Mouse (Mus musculus) kidney, embryonic 15.5 days (tissue): ENCODE data around the gene Ahnak. TPM values are rescaled to one million over a fixed set of nuclear protein-coding genes. Genes with fewer than 3 reads are reported as not detected.
"Not testable (repeated sequence)": the region's sequence is repeated elsewhere in the genome, so short reads cannot be mapped to it uniquely, and the experiment has no call there.

Experiments
- ATAC-seq: fragments of 200-750 bp; cut with Nextera tagmentation; replicated peaks from 2 replicates; pipeline ENCODE4 v1.8.0; 2017; ENCODE audit warnings: moderate TSS enrichment; ENCODE audit not compliant: low FRiP score
- H3K27ac ChIP-seq: fragments of 300-500 bp; sonication (generic); 2 replicates; pipeline ENCODE4 v1.5.1; 2015; ENCODE audit warnings: mild to moderate bottlenecking, inconsistent platforms
- H3K27me3 ChIP-seq: fragments of 300-500 bp; sonication (generic); 2 replicates; pipeline ENCODE4 v1.6.1; 2015; ENCODE audit warnings: inconsistent platforms
- H3K36me3 ChIP-seq: fragments of 300-500 bp; sonication (generic); 2 replicates; pipeline ENCODE4 v1.6.1; 2015; ENCODE audit warnings: inconsistent platforms
- H3K4me1 ChIP-seq: fragments of 300-500 bp; sonication (generic); 2 replicates; pipeline ENCODE4 v1.6.1; 2015; ENCODE audit warnings: inconsistent platforms
- H3K4me2 ChIP-seq: fragments of 300-500 bp; sonication (generic); 2 replicates; pipeline ENCODE4 v1.6.1; 2015; ENCODE audit warnings: moderate library complexity, mild to moderate bottlenecking, inconsistent platforms
- H3K4me3 ChIP-seq: fragments of 300-500 bp; sonication (generic); replicated peaks from 2 replicates; pipeline ENCODE4 v1.5.1; 2015; ENCODE audit warnings: mild to moderate bottlenecking, inconsistent platforms
- H3K9ac ChIP-seq: fragments of 300-500 bp; sonication (generic); 2 replicates; pipeline ENCODE4 v1.6.1; 2015; ENCODE audit warnings: mild to moderate bottlenecking, inconsistent platforms
- H3K9me3 ChIP-seq: fragments of 300-500 bp; sonication (generic); replicated peaks from 2 replicates; pipeline ENCODE4 v1.6.1; 2016; ENCODE audit warnings: inconsistent platforms
- WGBS: fragments of 180-500 bp; shearing (Covaris S2); methylation state at CpG from one replicate; pipeline ENCODE4 v1.1.7; 2015; ENCODE audit warnings: mixed read lengths; 5-methylcytosine and 5-hydroxymethylcytosine counted together
- polyA plus RNA-seq: library from polyadenylated mRNA; unstranded; fragments of >200 nt; fragmentation: Nextera tagmentation; extraction: Ambion mirVana; gene quantifications from 2 replicates; pipeline ENCODE4 v1.2.1, GENCODE M21; 2015

The Ahnak gene
- polyA plus RNA-seq, 1 experiment from 2014 or later, result 18.2 TPM

GRCm38 (mm10) chr19:9076982-9077660, 88.0 kb downstream of the Ahnak start:
- no peaks in the 10 kb centered on the region for H3K36me3 ChIP-seq
- 67% methylated on average over 4 of the region's 4 CpGs for WGBS
- H3K4me1 ChIP-seq, result peaks cover 19% of the 10 kb centered on the region

GRCm38 (mm10) chr19:9079916-9080315, 90.8 kb downstream of the Ahnak start:
- no peak for ATAC-seq
- Histone ChIP-seq H3K4me3 (no peak overlapping the region), H3K9me3 (no peaks in the 10 kb centered on the region), H3K27ac (no peak overlapping the region), H3K9ac (no peak overlapping the region), H3K4me2 (no peak overlapping the region), H3K27me3 (no peaks in the 10 kb centered on the region), H3K36me3 (no peaks in the 10 kb centered on the region), H3K4me1 (peaks cover 16% of the 10 kb centered on the region)
- 44% methylated on average over 7 of the region's 7 CpGs for WGBS

More at GRCm38 (mm10) chr19:9076982-9077660, 88.0 kb downstream of the Ahnak start:
- H3K9me3 ChIP-seq, result no peaks in the 10 kb centered on the region
- H3K4me2 ChIP-seq, result no peak overlapping the region
- no peak overlapping the region for H3K9ac ChIP-seq
- ATAC-seq, result no peak
- H3K4me3 ChIP-seq, result no peak overlapping the region
- no peaks in the 10 kb centered on the region for H3K27me3 ChIP-seq
- 0 out of 2 replicates have a peak overlapping the region, but pooled peaks have one; percentile 46 for H3K27ac ChIP-seq

GRCm38 (mm10) chr19:9081311-9082190, 92.5 kb downstream of the Ahnak start:
- Histone ChIP-seq H3K27ac (no peak overlapping the region), H3K4me3 (peak overlapping the region; percentile 27; the same call in 1 of the 2 replicates)
- 80% methylated on average over 14 of the region's 14 CpGs for WGBS

GRCm38 (mm10) chr19:9082191-9083009, 93.3 kb downstream of the Ahnak start:
- Histone ChIP-seq H3K4me2 (peak overlapping the region; percentile 52), H3K9ac (0 out of 2 replicates have a peak overlapping the region, but pooled peaks have one; percentile 11), H3K27me3 (no peaks in the 10 kb centered on the region), H3K4me3 (peak overlapping the region; percentile 27), H3K4me1 (peaks cover 15% of the 10 kb centered on the region), H3K36me3 (no peaks in the 10 kb centered on the region), H3K9me3 (no peaks in the 10 kb centered on the region), H3K27ac (no peak overlapping the region)
- peak; percentile 94 for ATAC-seq
- WGBS, result 14% methylated on average over 23 of the region's 23 CpGs

More at GRCm38 (mm10) chr19:9081311-9082190, 92.5 kb downstream of the Ahnak start:
- H3K27me3 ChIP-seq, result no peaks in the 10 kb centered on the region
- H3K36me3 ChIP-seq, result no peaks in the 10 kb centered on the region
- peak overlapping the region; percentile 52 for H3K4me2 ChIP-seq
- ATAC-seq, result peak; percentile 20; the same call in 1 of the 2 replicates
- H3K9me3 ChIP-seq, result no peaks in the 10 kb centered on the region
- H3K9ac ChIP-seq, result 0 out of 2 replicates have a peak overlapping the region, but pooled peaks have one; percentile 11
- peaks cover 15% of the 10 kb centered on the region for H3K4me1 ChIP-seq

GRCm38 (mm10) chr19:9083010-9083355, 93.9 kb downstream of the Ahnak start:
- Histone ChIP-seq H3K36me3 (no peaks in the 10 kb centered on the region), H3K4me1 (peaks cover 15% of the 10 kb centered on the region), H3K27me3 (no peaks in the 10 kb centered on the region), H3K9ac (no peak overlapping the region), H3K4me3 (no peak overlapping the region), H3K9me3 (no peaks in the 10 kb centered on the region), H3K27ac (no peak overlapping the region), H3K4me2 (no peak overlapping the region)
- 79% methylated on average over 2 of the region's 2 CpGs for WGBS
- no peak; the same call in 1 of the 2 replicates for ATAC-seq

- WGBS, result 67% methylated on average over 2 of the region's 2 CpGs
- not testable (repeated sequence) for ATAC-seq, H3K4me3 ChIP-seq, H3K4me2 ChIP-seq, H3K9me3 ChIP-seq, H3K27ac ChIP-seq, H3K27me3 ChIP-seq, H3K9ac ChIP-seq, H3K36me3 ChIP-seq
- peaks cover 15% of the 10 kb centered on the region for H3K4me1 ChIP-seq
These were observed 94.8 kb downstream of the Ahnak start for GRCm38 (mm10) chr19:9083892-9084291.

- H3K4me3 ChIP-seq, result no peak within 1 kb of the TSS
- 83% methylated on average over 4 of the region's 4 CpGs for WGBS
- H3K36me3 ChIP-seq, result no peaks in the 10 kb centered on the region
- no peak within 1 kb of the TSS for H3K9ac ChIP-seq
- no peaks in the 10 kb centered on the region for H3K27me3 ChIP-seq
- H3K27ac ChIP-seq, result no peak within 1 kb of the TSS
- peaks cover 2% of the 10 kb centered on the region; the same call in 1 of the 2 replicates for H3K4me1 ChIP-seq
- no peaks in the 10 kb centered on the region for H3K9me3 ChIP-seq
- no peak for ATAC-seq
- no peak within 1 kb of the TSS for H3K4me2 ChIP-seq
These were observed 98.7 kb downstream of the Ahnak start, which contains the start of gene Scgb1a1 for GRCm38 (mm10) chr19:9087821-9088220. Scgb1a1 (minus strand) TSS chr19:9087958.

GRCm38 (mm10) chr19:9090191-9090590, 101.1 kb downstream of the Ahnak start:
- H3K27ac ChIP-seq, result no peak overlapping the region
- no peaks in the 10 kb centered on the region for H3K4me1 ChIP-seq
- H3K36me3 ChIP-seq, result no peaks in the 10 kb centered on the region
- H3K9me3 ChIP-seq, result no peaks in the 10 kb centered on the region
- no peak overlapping the region for H3K9ac ChIP-seq
- no peak overlapping the region for H3K4me3 ChIP-seq
- no peak for ATAC-seq
- WGBS, result 72% methylated on average over 4 of the region's 4 CpGs
- no peaks in the 10 kb centered on the region for H3K27me3 ChIP-seq
- H3K4me2 ChIP-seq, result no peak overlapping the region

- H3K4me1 ChIP-seq, result no peaks in the 10 kb centered on the region
- 60% methylated on average over 2 of the region's 2 CpGs for WGBS
These were observed 101.6 kb downstream of the Ahnak start for GRCm38 (mm10) chr19:9090709-9091108.

GRCm38 (mm10) chr19:9095111-9095510, 106.0 kb downstream of the Ahnak start:
- no peaks in the 10 kb centered on the region for H3K9me3 ChIP-seq
- no peaks in the 10 kb centered on the region for H3K27me3 ChIP-seq
- H3K27ac ChIP-seq, result no peak overlapping the region
- no peaks in the 10 kb centered on the region for H3K36me3 ChIP-seq
- no peaks in the 10 kb centered on the region for H3K4me1 ChIP-seq
- no peak overlapping the region for H3K9ac ChIP-seq
- no peak for ATAC-seq
- H3K4me3 ChIP-seq, result no peak overlapping the region
- WGBS, result 62% methylated on average over 5 of the region's 5 CpGs
- no peak overlapping the region for H3K4me2 ChIP-seq

More at GRCm38 (mm10) chr19:9090709-9091108, 101.6 kb downstream of the Ahnak start:
- no peak for ATAC-seq
- Histone ChIP-seq H3K27me3 (no peaks in the 10 kb centered on the region), H3K27ac (no peak overlapping the region), H3K4me3 (no peak overlapping the region), H3K9me3 (no peaks in the 10 kb centered on the region), H3K4me2 (no peak overlapping the region), H3K36me3 (no peaks in the 10 kb centered on the region), H3K9ac (no peak overlapping the region)

GRCm38 (mm10) chr19:9097441-9097840, 108.4 kb downstream of the Ahnak start:
- Histone ChIP-seq H3K4me2 (no peak overlapping the region), H3K27me3 (no peaks in the 10 kb centered on the region), H3K4me3 (no peak overlapping the region), H3K36me3 (no peaks in the 10 kb centered on the region), H3K4me1 (no peaks in the 10 kb centered on the region), H3K9ac (no peak overlapping the region), H3K27ac (no peak overlapping the region), H3K9me3 (no peaks in the 10 kb centered on the region)
- ATAC-seq, result no peak
- 85% methylated on average over 13 of the region's 13 CpGs for WGBS
